Mouse (Mus musculus): ENCODE measurements around the gene Arpp21. TPM values are rescaled to one million over a fixed set of nuclear protein-coding genes. Genes with fewer than 3 reads are reported as not detected.

Gene Arpp21
- polyA plus RNA-seq, 1 experiment from 2014 or later: 8.2 TPM

DNA sequence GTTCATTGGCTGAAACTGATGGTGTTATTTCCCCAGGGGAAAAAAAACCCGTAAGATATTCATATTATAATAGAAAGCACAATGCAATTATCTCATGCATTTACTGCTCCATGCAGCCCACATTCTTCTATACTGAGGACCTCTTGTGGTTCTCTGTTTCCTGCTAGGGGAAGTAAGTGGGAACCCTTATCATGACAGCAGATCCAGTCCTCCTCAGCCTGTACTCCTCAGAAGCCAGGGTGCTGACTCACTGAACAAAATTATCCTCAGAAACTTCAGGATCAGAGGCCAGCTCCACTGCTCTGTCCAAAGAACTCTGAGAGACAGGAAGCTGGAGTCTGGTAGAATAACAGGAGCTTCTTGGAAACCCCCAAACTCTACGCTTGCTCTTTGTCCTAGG, 10.7 kb downstream of the Arpp21 start:
- no peak overlapping the region for H3K4me2 ChIP-seq (ENCODE audit: low read depth)
- H3K27ac ChIP-seq (ENCODE audit: low read depth, low read length): no peak overlapping the region
- H3K9me3 ChIP-seq (ENCODE audit: control insufficient read depth, low read length): no peaks in the 10 kb centered on the region
- no peak for ATAC-seq (ENCODE audit: insufficient read depth, low FRiP score, low TSS enrichment)
- H3K27me3 ChIP-seq (ENCODE audit: control insufficient read depth, insufficient read depth, low read length): no peaks in the 10 kb centered on the region
- H3K4me1 ChIP-seq (ENCODE audit: control insufficient read depth, insufficient read depth, low read length): no peaks in the 10 kb centered on the region
- no peak for DNase-seq (ENCODE audit: low spot score)
- 85% methylated on average over 2 of the region's 2 CpGs for WGBS
- no peak overlapping the region for H3K4me3 ChIP-seq (ENCODE audit: low read depth, low read length)
- H3K36me3 ChIP-seq (ENCODE audit: control insufficient read depth, insufficient read depth, low read length): no peaks in the 10 kb centered on the region
- H3K9ac ChIP-seq (ENCODE audit: low read length): no peak overlapping the region

- Histone ChIP-seq H3K27ac (ENCODE audit: low read depth, low read length) (no peak overlapping the region), H3K4me2 (ENCODE audit: low read depth) (no peak overlapping the region), H3K4me1 (ENCODE audit: control insufficient read depth, insufficient read depth, low read length) (no peaks in the 10 kb centered on the region), H3K36me3 (ENCODE audit: control insufficient read depth, insufficient read depth, low read length) (no peaks in the 10 kb centered on the region), H3K9ac (ENCODE audit: low read length) (no peak overlapping the region), H3K27me3 (ENCODE audit: control insufficient read depth, insufficient read depth, low read length) (no peaks in the 10 kb centered on the region), H3K4me3 (ENCODE audit: low read depth, low read length) (no peak overlapping the region), H3K9me3 (ENCODE audit: control insufficient read depth, low read length) (no peaks in the 10 kb centered on the region)
- 83% methylated on average over 8 of the region's 8 CpGs for WGBS
- ATAC-seq (ENCODE audit: insufficient read depth, low FRiP score, low TSS enrichment) (no peak), DNase-seq (ENCODE audit: low spot score) (no peak)
Observed at GRCm38 (mm10) chr9:112219372-112219771, 16.4 kb downstream of the Arpp21 start.

DNA sequence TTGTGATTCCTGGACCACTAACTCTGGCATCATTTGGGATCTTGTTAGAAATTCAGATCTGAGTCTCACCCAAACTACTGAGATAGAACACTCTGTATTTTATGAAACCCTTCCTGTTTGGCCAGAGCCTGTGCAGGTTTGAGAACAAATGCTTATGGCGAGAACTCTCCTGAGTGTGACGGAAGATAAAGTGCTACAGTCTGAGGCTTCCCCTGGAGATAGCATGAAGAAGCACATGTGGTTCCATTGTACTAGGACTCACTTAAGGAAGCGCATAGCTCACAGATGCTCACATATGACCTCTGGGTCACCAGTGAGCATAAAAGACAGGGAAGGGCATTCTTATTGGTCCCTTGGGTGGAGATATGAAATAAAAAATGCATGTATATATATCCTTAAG, 17.5 kb downstream of the Arpp21 start:
- Histone ChIP-seq H3K4me1 (ENCODE audit: control insufficient read depth, insufficient read depth, low read length) (no peaks in the 10 kb centered on the region), H3K4me3 (ENCODE audit: low read depth, low read length) (no peak overlapping the region), H3K4me2 (ENCODE audit: low read depth) (no peak overlapping the region), H3K9me3 (ENCODE audit: control insufficient read depth, low read length) (no peaks in the 10 kb centered on the region), H3K27me3 (ENCODE audit: control insufficient read depth, insufficient read depth, low read length) (no peaks in the 10 kb centered on the region), H3K36me3 (ENCODE audit: control insufficient read depth, insufficient read depth, low read length) (no peaks in the 10 kb centered on the region), H3K9ac (ENCODE audit: low read length) (no peak overlapping the region), H3K27ac (ENCODE audit: low read depth, low read length) (no peak overlapping the region)
- ATAC-seq (ENCODE audit: insufficient read depth, low FRiP score, low TSS enrichment): no peak
- no peak for DNase-seq (ENCODE audit: low spot score)
- 53% methylated on average over 3 of the region's 3 CpGs for WGBS

DNA sequence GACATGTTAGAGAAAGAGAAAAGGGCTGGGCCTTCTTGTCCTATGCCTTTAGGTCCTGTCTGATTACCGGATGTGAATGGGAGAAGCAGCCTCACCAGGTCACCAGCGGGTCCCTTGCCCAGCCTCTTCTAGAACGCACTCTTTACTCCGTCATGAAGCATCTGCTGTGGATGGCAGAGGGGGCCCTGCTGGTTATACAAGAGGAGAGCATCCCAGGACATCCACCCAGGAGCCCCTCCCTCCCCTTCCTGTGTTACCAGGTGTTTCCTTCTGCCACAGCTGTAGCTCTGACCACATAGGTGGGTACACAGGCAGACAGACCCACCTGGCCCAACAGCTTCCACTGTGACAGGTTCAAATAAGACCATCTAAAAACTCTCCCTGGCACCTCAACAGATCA, 18.6 kb downstream of the Arpp21 start:
- H3K9me3 ChIP-seq (ENCODE audit: control insufficient read depth, low read length): no peaks in the 10 kb centered on the region
- no peaks in the 10 kb centered on the region for H3K27me3 ChIP-seq (ENCODE audit: control insufficient read depth, insufficient read depth, low read length)
- no peak overlapping the region for H3K9ac ChIP-seq (ENCODE audit: low read length)
- no peak for ATAC-seq (ENCODE audit: insufficient read depth, low FRiP score, low TSS enrichment)
- no peak overlapping the region for H3K4me3 ChIP-seq (ENCODE audit: low read depth, low read length)
- DNase-seq (ENCODE audit: low spot score): no peak
- WGBS: 83% methylated on average over 4 of the region's 4 CpGs
- no peaks in the 10 kb centered on the region for H3K36me3 ChIP-seq (ENCODE audit: control insufficient read depth, insufficient read depth, low read length)
- no peak overlapping the region for H3K27ac ChIP-seq (ENCODE audit: low read depth, low read length)
- no peaks in the 10 kb centered on the region for H3K4me1 ChIP-seq (ENCODE audit: control insufficient read depth, insufficient read depth, low read length)
- H3K4me2 ChIP-seq (ENCODE audit: low read depth): no peak overlapping the region

DNA sequence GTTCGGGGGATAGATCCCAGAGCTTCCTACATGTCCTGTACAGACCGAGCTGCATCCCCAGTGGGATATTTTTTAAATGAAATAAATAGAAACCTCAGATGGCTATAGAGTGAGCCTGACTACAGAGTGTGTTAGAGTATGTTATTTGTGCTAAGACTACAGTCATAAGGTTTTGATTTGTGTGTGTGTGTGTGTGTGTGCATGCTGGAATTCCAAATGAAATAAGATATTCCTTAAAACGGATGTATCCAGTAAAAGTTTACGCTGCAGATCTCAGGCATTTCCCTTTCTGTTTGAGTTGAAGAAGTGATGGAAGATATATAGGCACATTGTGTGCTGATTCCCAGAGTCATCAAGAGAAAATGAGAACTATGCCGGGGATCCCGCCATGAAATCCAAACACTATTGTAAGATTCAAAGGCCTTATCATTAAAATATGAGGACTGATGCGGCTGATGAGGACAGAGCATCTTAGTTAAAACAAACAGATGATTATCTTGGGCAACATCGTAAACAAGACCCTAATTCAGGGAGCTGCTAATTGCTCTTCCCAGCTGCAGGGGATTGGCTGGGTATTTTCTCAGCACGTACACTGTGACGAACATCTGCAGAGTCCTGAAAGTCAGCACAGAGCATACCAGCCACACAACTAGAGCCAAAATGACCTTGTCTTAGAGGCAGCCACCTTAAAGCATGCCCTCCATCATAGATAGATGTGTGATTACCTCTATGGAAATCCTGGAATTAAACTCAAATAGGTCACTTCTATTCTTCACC, 20.5 kb downstream of the Arpp21 start:
- WGBS: 69% methylated on average over 10 of the region's 10 CpGs
- Histone ChIP-seq H3K9me3 (ENCODE audit: control insufficient read depth, low read length) (no peaks in the 10 kb centered on the region), H3K36me3 (ENCODE audit: control insufficient read depth, insufficient read depth, low read length) (no peaks in the 10 kb centered on the region), H3K4me1 (ENCODE audit: control insufficient read depth, insufficient read depth, low read length) (no peaks in the 10 kb centered on the region), H3K27ac (ENCODE audit: low read depth, low read length) (no peak overlapping the region), H3K4me3 (ENCODE audit: low read depth, low read length) (no peak overlapping the region), H3K27me3 (ENCODE audit: control insufficient read depth, insufficient read depth, low read length) (no peaks in the 10 kb centered on the region), H3K4me2 (ENCODE audit: low read depth) (no peak overlapping the region), H3K9ac (ENCODE audit: low read length) (no peak overlapping the region)
- ATAC-seq (ENCODE audit: insufficient read depth, low FRiP score, low TSS enrichment) (no peak), DNase-seq (ENCODE audit: low spot score) (no peak)

DNA sequence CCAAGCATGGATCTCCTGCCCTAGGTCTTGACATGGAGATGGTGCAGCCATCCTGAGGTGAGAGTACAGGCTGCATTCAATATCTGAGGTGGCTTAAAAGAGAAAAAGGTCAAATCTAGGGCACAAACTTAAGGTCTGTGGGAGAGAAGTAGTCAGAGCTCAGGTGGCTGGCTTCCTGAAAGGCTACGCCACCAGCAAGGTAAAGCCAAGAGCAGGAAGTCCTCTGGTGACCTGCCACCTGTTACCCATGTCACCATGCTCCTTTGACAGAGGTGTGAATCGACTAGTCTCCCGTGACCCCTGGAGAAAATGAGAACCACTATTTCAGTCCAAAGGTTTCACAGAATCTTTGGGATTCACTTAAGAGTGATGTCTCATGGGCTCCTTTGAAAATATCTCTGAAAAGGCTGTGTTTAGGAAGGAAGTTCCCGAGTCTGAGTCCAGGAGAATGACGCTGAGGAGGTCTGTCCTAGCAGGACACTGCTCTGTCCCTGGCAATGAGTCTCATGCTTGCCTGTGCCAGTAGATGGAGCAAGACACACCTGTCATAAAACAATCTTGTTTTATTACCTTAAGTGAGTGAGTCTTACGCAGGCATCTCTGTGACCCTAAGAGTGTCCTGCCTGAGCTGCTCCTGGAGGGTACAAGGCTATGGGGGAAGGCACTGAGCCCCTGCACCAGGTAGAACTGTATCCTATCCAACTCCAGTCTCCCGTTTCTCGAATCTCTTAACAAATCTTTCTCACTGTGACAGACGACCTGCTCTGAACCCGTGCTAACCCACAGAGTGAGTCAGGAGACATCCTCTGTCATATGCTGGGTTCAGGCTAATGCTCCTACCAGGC, 22.1 kb downstream of the Arpp21 start:
- WGBS: 51% methylated on average over 10 of the region's 10 CpGs
- H3K27me3 ChIP-seq (ENCODE audit: control insufficient read depth, insufficient read depth, low read length): no peaks in the 10 kb centered on the region
- DNase-seq (ENCODE audit: low spot score): no peak
- H3K4me1 ChIP-seq (ENCODE audit: control insufficient read depth, insufficient read depth, low read length): no peaks in the 10 kb centered on the region
- H3K9me3 ChIP-seq (ENCODE audit: control insufficient read depth, low read length): no peaks in the 10 kb centered on the region
- no peak for ATAC-seq (ENCODE audit: insufficient read depth, low FRiP score, low TSS enrichment)
- no peak overlapping the region for H3K4me3 ChIP-seq (ENCODE audit: low read depth, low read length)
- H3K9ac ChIP-seq (ENCODE audit: low read length): no peak overlapping the region
- H3K36me3 ChIP-seq (ENCODE audit: control insufficient read depth, insufficient read depth, low read length): no peaks in the 10 kb centered on the region
- no peak overlapping the region for H3K27ac ChIP-seq (ENCODE audit: low read depth, low read length)
- no peak overlapping the region for H3K4me2 ChIP-seq (ENCODE audit: low read depth)

DNA sequence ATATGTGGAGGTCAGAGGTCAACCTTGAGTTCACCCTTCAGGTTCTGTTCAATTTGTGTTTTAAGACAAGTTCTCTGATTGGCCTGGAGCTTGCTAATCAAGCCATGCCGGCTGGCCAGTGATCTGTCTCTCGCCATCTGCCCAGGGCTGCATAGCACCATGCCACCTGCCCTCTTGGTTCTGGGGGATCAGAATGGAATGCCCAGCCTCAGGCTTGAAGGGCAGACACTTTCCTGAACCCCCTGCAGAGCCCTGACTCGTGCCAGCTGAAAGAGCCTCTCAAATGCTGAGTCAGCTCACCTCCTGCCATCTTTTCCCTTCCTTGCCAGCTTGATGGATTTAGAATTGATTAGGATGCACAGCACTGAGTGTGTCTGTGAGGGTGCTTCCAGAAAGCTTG, 25.9 kb downstream of the Arpp21 start:
- no peaks in the 10 kb centered on the region for H3K9me3 ChIP-seq (ENCODE audit: control insufficient read depth, low read length)
- H3K27ac ChIP-seq (ENCODE audit: low read depth, low read length): no peak overlapping the region
- DNase-seq (ENCODE audit: low spot score): no peak
- H3K4me3 ChIP-seq (ENCODE audit: low read depth, low read length): no peak overlapping the region
- H3K4me1 ChIP-seq (ENCODE audit: control insufficient read depth, insufficient read depth, low read length): no peaks in the 10 kb centered on the region
- no peaks in the 10 kb centered on the region for H3K27me3 ChIP-seq (ENCODE audit: control insufficient read depth, insufficient read depth, low read length)
- no peak overlapping the region for H3K9ac ChIP-seq (ENCODE audit: low read length)
- H3K36me3 ChIP-seq (ENCODE audit: control insufficient read depth, insufficient read depth, low read length): no peaks in the 10 kb centered on the region
- 64% methylated on average over 3 of the region's 3 CpGs for WGBS
- no peak overlapping the region for H3K4me2 ChIP-seq (ENCODE audit: low read depth)
- ATAC-seq (ENCODE audit: insufficient read depth, low FRiP score, low TSS enrichment): no peak

DNA sequence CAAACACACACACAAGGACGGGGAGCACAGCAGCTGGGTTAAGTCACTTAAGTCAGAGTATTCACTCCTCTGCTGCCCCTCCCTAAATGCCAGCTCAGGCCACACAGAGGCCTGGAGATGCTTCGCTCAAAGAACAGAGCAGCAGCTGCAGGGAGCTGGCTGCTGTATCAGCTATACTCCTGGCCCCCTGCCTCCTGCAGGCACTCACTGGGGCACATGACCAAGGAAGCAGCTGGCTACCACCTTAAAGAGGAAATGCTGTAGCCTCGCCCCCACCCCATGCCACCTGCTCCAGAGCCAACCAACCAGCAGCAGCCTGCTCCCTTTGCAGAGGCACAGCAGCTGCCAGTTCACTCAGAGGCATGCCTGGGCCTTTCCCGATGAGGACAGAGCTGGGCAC, 28.0 kb downstream of the Arpp21 start:
- no peaks in the 10 kb centered on the region for H3K36me3 ChIP-seq (ENCODE audit: control insufficient read depth, insufficient read depth, low read length)
- no peaks in the 10 kb centered on the region for H3K4me1 ChIP-seq (ENCODE audit: control insufficient read depth, insufficient read depth, low read length)
- no peak overlapping the region for H3K4me3 ChIP-seq (ENCODE audit: low read depth, low read length)
- ATAC-seq (ENCODE audit: insufficient read depth, low FRiP score, low TSS enrichment) (peak; percentile 95), DNase-seq (ENCODE audit: low spot score) (peak; percentile 67)
- 29% methylated on average over 4 of the region's 4 CpGs for WGBS
- no peak overlapping the region for H3K4me2 ChIP-seq (ENCODE audit: low read depth)
- no peaks in the 10 kb centered on the region for H3K27me3 ChIP-seq (ENCODE audit: control insufficient read depth, insufficient read depth, low read length)
- no peaks in the 10 kb centered on the region for H3K9me3 ChIP-seq (ENCODE audit: control insufficient read depth, low read length)
- no peak overlapping the region for H3K27ac ChIP-seq (ENCODE audit: low read depth, low read length)
- H3K9ac ChIP-seq (ENCODE audit: low read length): no peak overlapping the region

- DNase-seq (ENCODE audit: low spot score) (no peak), ATAC-seq (ENCODE audit: insufficient read depth, low FRiP score, low TSS enrichment) (no peak)
- Histone ChIP-seq H3K9me3 (ENCODE audit: control insufficient read depth, low read length) (no peaks in the 10 kb centered on the region), H3K4me2 (ENCODE audit: low read depth) (no peak overlapping the region), H3K4me3 (ENCODE audit: low read depth, low read length) (no peak overlapping the region), H3K9ac (ENCODE audit: low read length) (no peak overlapping the region), H3K36me3 (ENCODE audit: control insufficient read depth, insufficient read depth, low read length) (no peaks in the 10 kb centered on the region), H3K27me3 (ENCODE audit: control insufficient read depth, insufficient read depth, low read length) (no peaks in the 10 kb centered on the region), H3K27ac (ENCODE audit: low read depth, low read length) (no peak overlapping the region), H3K4me1 (ENCODE audit: control insufficient read depth, insufficient read depth, low read length) (no peaks in the 10 kb centered on the region)
- 89% methylated on average over 6 of the region's 6 CpGs for WGBS
Observed at GRCm38 (mm10) chr9:112198296-112198695, 37.4 kb downstream of the Arpp21 start.

All from neural tube, embryonic 11.5 days (tissue).